Mouse (Mus musculus) right cerebral cortex, postnatal 4 days (tissue): ENCODE results near the gene Eno1.

Source experiments
- DNase-seq: peaks from one replicate; pipeline ENCODE4 v3.0.0-alpha.2; 2022

The Eno1 gene

DNA sequence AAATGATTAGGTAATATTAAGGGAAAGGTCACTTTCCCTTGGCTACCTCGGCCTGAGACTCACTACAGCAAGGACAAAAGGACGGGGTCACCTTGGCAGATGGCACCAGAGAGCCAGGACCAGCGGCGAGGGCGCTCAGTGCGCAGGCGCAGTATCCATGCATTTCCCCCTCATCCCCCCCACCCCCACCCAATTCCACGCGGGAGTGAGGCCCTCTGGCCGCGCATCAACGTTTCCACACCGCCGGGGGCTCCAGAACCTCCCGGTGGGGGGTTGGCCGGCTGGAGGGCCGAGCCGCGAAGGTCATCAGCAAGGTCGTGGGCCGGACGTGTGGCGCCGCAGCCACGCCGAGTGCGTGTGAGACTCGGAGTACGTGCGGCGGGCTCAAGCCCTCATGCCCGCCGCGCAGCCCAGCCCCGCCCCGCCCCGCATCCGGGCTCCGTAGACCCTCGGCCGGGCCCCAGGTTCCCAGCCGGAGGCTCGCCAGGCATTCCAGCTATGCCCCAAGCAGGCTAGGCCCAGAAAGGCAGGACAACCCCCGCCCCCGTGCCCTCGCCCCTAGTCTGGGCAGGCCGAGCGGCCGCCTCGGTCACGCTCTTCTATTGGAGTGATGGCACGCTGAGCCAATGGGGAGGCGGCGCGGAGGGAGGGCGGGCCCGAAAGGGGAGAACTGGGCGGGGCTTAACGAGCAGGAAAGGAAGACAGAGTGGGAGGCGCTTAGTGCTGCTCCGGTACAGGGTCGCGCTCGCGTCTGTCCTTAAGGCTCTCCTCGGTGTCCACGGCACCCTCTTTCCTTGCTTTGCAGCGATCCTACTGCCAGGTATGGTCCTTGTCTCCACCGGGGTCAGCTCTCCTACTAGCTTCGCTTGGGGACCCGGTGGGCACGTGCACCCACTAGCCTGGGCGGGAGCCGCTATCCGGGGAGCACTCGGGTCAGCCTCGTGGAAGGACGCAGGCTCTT lies at the start of gene Eno1:
Gene Eno1 (plus strand): TSS at position 201 of the 961 bp plus-strand sequence.
- DNase-seq: peak; percentile 99

- no peak for DNase-seq
Measured at GRCm38 (mm10) chr4:150188236-150188635, 48.3 kb upstream of the Eno1 start.

GRCm38 (mm10) chr4:150192199-150192598 lies 44.3 kb upstream of the Eno1 start:
- DNase-seq: no peak

GRCm38 (mm10) chr4:150193915-150194314 lies 42.6 kb upstream of the Eno1 start:
- DNase-seq: peak; percentile 67

- DNase-seq: no peak
Measured at GRCm38 (mm10) chr4:150198268-150198667, 38.3 kb upstream of the Eno1 start.

DNA sequence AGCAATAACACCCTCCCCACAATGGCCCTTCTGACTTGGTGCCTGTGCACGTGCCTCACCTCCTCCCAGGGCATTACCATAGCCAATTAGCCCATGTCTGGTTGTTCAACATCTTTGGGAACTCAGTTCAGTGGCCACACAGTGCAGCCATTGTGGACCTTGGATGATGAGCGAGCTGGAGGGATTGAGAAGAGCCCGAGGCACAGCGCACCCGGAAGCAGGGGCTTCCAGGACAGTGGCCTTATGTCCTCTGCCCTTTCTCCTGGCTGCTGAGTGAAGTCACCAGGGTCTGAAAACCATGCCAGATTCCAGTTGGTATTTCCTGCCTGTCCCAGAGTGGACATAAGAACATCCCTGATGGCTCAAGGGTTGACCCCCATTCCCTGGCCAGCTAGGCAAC lies 35.3 kb upstream of the Eno1 start, which contains the start of gene Car6:
Gene Car6 (minus strand): TSS at position 101 of the 400 bp plus-strand sequence.
- DNase-seq: no peak

DNA sequence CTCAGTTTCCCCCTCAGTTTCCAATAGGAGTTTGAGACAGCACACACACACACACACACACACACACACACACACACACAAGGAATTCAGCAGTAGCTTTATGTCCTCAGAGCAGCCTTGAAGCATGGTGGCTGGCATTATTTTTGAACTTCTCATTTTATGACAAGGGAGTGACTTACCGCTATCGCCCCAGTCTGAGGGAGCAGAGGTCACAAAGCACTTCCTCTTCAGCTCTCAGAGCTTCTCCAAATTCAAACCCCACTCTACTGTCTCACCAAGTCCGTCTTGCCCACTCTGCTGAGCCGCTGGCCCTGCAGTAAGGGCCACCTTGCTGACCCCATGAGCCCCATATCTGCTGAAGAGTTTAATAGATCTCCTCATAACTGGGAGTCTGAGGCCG lies 33.8 kb upstream of the Eno1 start:
- DNase-seq: no peak

- DNase-seq: no peak
Measured at GRCm38 (mm10) chr4:150204877-150205276, 31.6 kb upstream of the Eno1 start.

- no peak for DNase-seq
Measured at GRCm38 (mm10) chr4:150209751-150210150, 26.8 kb upstream of the Eno1 start.

GRCm38 (mm10) chr4:150210306-150210705 lies 26.2 kb upstream of the Eno1 start:
- no peak for DNase-seq

DNA sequence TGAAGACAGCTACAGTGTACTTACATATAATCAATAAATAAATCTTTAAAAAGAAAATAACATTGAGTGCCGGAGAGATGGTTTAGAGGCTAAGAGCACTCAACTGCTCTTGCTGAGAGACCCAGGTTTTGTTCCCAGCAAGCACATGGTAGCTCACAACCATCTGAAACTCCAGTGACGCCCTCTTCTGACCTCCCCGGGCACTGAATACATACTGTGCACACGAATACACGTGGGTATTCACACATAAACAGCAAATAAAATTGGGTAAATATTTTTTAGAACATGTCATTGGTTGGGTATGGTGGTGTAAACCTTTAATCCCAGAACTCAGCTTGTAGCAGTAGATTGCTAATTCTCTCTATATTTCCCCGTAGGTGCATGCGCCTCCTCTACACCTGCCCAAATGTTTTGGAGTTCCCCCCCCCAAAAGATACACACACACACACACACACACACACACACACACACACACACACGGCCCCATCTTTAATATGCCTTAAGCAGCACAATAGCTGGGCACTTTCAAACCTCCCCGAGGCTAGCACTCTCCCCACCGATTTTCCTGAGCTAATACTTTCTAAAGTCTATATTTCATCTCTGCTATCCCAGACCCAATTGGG lies 24.5 kb upstream of the Eno1 start:
- DNase-seq: no peak

GRCm38 (mm10) chr4:150212553-150212971 lies 24.0 kb upstream of the Eno1 start:
- no peak for DNase-seq

DNA sequence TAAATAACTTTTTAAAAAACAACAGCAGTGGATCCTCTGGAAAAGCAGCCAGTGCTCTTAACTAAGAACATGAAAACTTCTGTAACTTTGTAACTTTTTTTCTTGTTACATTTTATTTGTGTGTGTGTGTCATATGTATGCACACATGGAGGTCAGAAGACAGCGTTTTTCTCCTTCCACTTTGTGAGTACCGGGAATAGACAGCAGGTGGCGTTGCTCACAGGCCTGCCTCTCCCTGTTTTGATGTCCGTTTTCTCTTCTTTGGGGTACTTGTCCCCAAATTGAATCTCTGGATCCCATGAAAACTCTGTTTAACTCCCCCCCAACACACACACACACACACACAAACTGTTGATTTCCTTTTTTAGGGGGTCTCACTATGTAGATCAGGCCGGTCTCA lies 22.6 kb upstream of the Eno1 start:
- DNase-seq: no peak

DNA sequence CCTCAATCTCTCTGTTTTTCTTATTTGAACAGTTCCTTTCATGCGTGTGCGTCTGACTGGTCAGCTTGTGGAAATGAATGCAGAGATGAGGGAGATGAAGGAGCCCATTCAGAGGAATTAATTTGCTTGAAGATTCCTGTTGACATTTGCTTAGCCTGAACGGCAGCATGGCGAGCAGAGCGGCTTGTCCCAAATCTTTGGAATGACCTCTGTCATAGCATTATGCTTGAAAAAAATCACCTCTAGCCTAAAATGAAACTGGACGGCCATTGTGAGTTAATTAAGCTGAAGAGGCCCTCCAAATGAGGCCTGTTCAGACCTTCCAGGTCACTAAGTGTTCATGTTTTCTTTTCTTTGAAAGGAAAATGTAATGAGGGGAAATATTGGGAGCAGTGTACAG lies 20.1 kb upstream of the Eno1 start:
- DNase-seq: no peak

- DNase-seq: no peak
Measured at GRCm38 (mm10) chr4:150217042-150217554, 19.4 kb upstream of the Eno1 start.

- no peak for DNase-seq
Measured at GRCm38 (mm10) chr4:150217935-150218334, 18.6 kb upstream of the Eno1 start.

DNA sequence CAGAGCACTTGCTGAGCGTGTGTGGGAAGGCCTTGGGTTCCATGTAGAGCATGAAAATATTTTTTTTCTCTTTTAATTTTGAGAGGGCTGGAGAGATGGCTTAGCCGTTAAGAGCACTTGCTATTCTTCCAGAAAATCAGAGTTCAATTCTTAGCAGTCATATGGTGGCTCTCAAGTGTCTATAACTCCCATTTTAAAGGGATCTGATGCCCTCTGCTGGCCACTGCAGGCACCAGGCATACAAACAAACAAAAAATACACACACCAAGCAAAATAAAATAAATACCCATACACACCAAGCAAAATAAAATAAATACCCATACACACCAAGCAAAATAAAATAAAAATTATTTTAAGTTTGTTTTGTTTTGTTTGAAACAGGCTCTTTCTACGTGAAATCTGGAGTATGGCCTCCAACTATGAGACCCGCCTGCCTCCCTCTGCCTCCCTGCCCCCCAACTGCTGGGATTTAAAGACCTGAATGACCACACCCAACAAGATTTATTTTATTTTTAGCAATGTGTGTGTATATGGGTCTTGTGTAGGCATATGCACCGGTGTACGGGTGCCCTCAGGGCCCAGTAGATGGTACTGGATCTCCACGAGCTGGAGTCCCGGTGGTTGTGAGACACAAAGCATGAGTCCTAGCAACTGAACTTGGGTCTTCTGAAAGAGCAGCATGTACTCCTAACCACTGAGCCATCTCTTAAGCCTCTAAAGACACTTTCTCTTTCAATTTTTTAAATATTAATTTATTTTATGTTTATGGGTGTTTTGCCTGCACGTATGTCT lies 16.8 kb upstream of the Eno1 start:
- peak; percentile 74 for DNase-seq

DNA sequence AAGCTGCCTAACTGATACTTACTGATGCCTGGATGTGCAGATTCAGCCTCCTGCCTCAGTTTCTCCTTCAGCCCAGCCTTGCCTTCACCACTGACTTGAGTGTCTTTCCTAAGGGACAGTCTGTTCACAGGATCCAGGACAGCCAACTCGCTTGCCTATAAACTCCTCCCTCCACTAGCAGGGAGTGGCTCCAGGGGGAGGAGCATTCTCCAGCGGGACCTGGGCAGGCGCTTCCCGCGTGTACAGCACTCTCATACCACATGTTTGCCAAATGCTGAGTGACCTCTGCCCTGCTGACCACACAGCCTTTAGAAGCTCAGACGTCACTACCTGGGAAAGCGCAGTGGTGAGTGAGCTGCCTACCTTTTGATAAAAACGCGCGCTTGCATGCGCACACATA lies 15.9 kb upstream of the Eno1 start:
- DNase-seq: no peak

DNA sequence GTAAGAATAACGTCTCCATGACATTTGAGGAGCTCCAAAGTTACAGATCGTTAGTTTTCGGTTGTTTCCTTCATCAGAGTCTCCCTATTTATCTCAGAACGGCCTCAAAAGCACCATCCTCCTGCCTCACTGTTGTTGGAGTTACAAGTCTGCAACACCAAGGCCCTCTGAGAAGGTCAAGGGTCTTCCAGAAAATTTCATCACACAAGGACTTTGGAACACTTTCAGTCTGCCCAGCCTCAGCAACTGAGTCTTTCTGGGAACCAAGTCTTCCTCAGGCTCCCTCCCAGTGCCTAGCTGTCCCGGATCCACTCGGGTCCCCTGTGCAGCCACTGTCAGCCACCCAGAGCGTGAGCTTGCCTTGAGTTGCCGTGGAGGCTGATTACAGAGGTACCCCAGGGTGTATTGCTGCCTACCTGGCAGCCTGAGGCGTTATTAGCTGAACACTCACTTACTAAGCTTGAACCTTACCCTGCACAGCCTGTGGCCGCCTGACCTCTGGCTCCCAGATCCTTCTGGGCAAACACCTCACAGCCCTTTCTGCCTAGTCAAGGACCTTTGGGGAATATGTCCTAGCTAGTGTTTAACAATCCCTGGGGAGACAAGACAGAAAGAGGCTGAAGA lies 15.4 kb upstream of the Eno1 start:
- DNase-seq: no peak

DNA sequence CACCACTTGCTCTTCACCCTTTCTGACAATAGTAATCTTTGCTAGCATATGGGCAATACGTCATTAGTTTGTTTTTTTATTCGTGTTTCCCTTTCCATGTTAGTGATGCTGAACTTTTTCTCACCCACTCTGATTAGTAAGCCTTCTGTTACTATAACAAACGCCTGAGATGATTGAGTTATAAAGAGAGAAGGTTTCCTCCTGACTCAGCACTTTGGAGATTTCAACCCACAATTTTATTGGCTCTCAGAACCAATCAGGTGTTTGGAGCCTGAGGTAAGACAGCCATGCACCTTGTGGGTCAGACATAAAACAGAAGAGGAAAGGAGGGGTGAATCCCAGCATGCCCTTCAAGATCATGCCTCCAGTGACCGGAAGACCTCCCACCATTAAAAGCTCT lies 12.7 kb upstream of the Eno1 start:
- no peak for DNase-seq

DNA sequence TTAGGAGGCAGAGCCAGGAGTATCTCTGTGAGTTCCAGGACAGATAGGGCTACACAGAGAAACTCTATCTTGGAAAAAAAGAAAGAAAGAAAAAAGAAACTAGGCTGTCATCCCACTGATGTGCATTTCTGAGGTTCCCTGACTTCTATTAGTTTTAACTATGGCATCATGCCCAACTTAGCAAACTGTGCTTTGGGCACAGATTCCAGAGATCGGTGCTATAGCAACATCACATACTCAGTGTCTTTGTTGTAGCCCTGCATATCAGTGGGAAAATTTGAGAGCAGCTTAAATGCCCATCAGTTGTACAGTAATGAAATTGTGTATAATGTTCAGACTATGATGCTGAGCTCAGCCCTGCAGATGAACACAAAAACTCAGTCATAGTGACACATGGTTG lies 10.8 kb upstream of the Eno1 start:
- no peak for DNase-seq
